Mouse (Mus musculus): ENCODE data around the gene Gm8068. TPM values are rescaled to one million over a fixed set of nuclear protein-coding genes. Genes with fewer than 3 reads are reported as not detected.

Gm8068 gene
- not detected in 2 replicates for polyA plus RNA-seq (2012; ENCODE audit: low replicate concordance)

GRCm38 (mm10) chr14:41701785-41702184, at the start of gene Gm8068:
Gm8068 (minus strand) TSS chr14:41701885.

GRCm38 (mm10) chr14:41750514-41750913, 48.8 kb upstream of the Gm8068 start, which contains the start of gene Gm7929:
Gm7929 (minus strand) TSS chr14:41750614.

Other genes starting within 250 kb of the Gm8068 start
- gene Gm7954, start 248.4 kb downstream of the Gm8068 start, polyA plus RNA-seq (2012; ENCODE audit: low replicate concordance): not detected in 2 replicates
- not detected in 2 replicates for gene Gm3486, start 212.4 kb downstream of the Gm8068 start, polyA plus RNA-seq (2012; ENCODE audit: low replicate concordance)
- gene Gm7970, start 146.3 kb downstream of the Gm8068 start, polyA plus RNA-seq (2012; ENCODE audit: low replicate concordance): not detected in 2 replicates
- not detected in 2 replicates for gene 1700049E17Rik2, start 128.7 kb downstream of the Gm8068 start, polyA plus RNA-seq (2012; ENCODE audit: low replicate concordance)
- gene Gm3072, start 77.3 kb downstream of the Gm8068 start, polyA plus RNA-seq (2012; ENCODE audit: low replicate concordance): not detected in 2 replicates
- gene Gm3676, start 55.4 kb downstream of the Gm8068 start, polyA plus RNA-seq (2012; ENCODE audit: low replicate concordance): not detected in 2 replicates
- not detected in 2 replicates for gene Gm7929, start 48.7 kb upstream of the Gm8068 start, polyA plus RNA-seq (2012; ENCODE audit: low replicate concordance)
- gene Gm47189, start 70.6 kb upstream of the Gm8068 start, polyA plus RNA-seq (2012; ENCODE audit: low replicate concordance): not detected in 2 replicates
- gene Gm7980, start 205.4 kb upstream of the Gm8068 start, polyA plus RNA-seq (2012; ENCODE audit: low replicate concordance): not detected in 2 replicates
- gene 1700049E17Rik1, start 223.1 kb upstream of the Gm8068 start, polyA plus RNA-seq (2012; ENCODE audit: low replicate concordance): not detected in 2 replicates
- not detected in 2 replicates for gene 1700024B05Rik, start 242.1 kb upstream of the Gm8068 start, polyA plus RNA-seq (2012; ENCODE audit: low replicate concordance)

All from hematopoietic multipotent progenitor cell, adult 10-12 weeks (in vitro differentiated cells).